Mouse (Mus musculus): Measurements from ENCODE around the gene Kdf1. TPM values are rescaled to one million over a fixed set of nuclear protein-coding genes. Genes with fewer than 3 reads are reported as not detected.
A peak's percentile ranks its signal among the peaks of the same experiment; 100 is the strongest.

Kdf1 gene
- polyA plus RNA-seq, 1 experiment, result not detected

GRCm38 (mm10) chr4:133545272-133546231, 26.8 kb downstream of the Kdf1 start, which contains the start of gene Nudc:
Gene Nudc (minus strand): TSS chr4:133545996.
- H3K4me1 ChIP-seq (ENCODE audit: control insufficient read depth, insufficient read depth, low read length), result no peaks in the 10 kb centered on the region
- TF ChIP-seq POLR2A (IDR thresholded peaks at IDR 0.05; ENCODE audit: low read depth, low read length) (peak; percentile 77), CTCF (IDR thresholded peaks at IDR 0.05; ENCODE audit: borderline replicate concordance, insufficient read depth, low read length) (no peak)
- peak within 1 kb of the TSS; percentile 100 for H3K4me3 ChIP-seq (ENCODE audit: insufficient read depth, low read length)
- H3K27ac ChIP-seq (ENCODE audit: insufficient read depth, low read length), result no peak within 1 kb of the TSS

- Histone ChIP-seq H3K27ac (ENCODE audit: insufficient read depth, low read length) (no peak overlapping the region), H3K4me3 (ENCODE audit: insufficient read depth, low read length) (no peak overlapping the region), H3K4me1 (ENCODE audit: control insufficient read depth, insufficient read depth, low read length) (no peaks in the 10 kb centered on the region)
- no peak for TF ChIP-seq CTCF (IDR thresholded peaks at IDR 0.05; ENCODE audit: borderline replicate concordance, insufficient read depth, low read length)
- no peak for TF ChIP-seq POLR2A (IDR thresholded peaks at IDR 0.05; ENCODE audit: low read depth, low read length)
Measured at GRCm38 (mm10) chr4:133552029-133552428, 33.3 kb downstream of the Kdf1 start.

DNA sequence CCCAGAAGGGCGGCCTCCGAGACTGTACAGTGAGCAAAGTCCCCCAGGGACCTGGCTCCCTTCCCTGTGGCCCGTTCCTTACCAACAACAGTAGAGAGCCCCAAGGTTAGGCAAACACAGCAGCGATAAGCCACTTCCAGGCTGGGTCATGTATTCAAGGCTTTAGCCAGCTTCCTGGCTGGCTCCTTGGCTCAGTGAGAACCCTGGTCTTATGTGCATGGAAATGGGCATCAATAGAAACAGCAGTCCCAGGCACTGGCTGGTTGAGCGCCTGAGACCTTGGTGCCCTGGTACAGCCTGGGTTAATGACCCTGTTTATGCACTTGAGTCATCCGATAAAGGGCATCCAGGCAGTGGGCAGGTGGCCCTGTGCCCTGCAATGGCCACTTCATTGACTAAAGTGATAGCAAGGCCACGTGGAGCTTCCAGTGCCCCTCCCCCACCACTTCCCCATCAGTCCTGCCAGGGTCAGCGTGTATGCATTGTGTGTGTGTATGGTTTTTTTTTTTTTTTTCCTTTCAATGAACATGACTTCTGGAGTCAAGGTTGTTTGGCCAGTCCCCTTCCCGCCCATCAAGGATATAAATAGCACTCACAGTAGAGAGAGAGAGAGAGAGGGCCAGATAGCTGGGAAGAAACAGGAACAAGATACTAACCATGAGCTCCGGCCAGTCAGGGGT, 34.1 kb downstream of the Kdf1 start, which contains the start of gene Nr0b2:
Nr0b2 (plus strand) TSS at position 609 of the 680 bp plus-strand sequence.
- H3K27ac ChIP-seq (ENCODE audit: insufficient read depth, low read length), result no peak within 1 kb of the TSS
- TF ChIP-seq POLR2A (IDR thresholded peaks at IDR 0.05; ENCODE audit: low read depth, low read length), result no peak
- TF ChIP-seq CTCF (IDR thresholded peaks at IDR 0.05; ENCODE audit: borderline replicate concordance, insufficient read depth, low read length), result no peak
- no peaks in the 10 kb centered on the region for H3K4me1 ChIP-seq (ENCODE audit: control insufficient read depth, insufficient read depth, low read length)
- H3K4me3 ChIP-seq (ENCODE audit: insufficient read depth, low read length), result no peak within 1 kb of the TSS

DNA sequence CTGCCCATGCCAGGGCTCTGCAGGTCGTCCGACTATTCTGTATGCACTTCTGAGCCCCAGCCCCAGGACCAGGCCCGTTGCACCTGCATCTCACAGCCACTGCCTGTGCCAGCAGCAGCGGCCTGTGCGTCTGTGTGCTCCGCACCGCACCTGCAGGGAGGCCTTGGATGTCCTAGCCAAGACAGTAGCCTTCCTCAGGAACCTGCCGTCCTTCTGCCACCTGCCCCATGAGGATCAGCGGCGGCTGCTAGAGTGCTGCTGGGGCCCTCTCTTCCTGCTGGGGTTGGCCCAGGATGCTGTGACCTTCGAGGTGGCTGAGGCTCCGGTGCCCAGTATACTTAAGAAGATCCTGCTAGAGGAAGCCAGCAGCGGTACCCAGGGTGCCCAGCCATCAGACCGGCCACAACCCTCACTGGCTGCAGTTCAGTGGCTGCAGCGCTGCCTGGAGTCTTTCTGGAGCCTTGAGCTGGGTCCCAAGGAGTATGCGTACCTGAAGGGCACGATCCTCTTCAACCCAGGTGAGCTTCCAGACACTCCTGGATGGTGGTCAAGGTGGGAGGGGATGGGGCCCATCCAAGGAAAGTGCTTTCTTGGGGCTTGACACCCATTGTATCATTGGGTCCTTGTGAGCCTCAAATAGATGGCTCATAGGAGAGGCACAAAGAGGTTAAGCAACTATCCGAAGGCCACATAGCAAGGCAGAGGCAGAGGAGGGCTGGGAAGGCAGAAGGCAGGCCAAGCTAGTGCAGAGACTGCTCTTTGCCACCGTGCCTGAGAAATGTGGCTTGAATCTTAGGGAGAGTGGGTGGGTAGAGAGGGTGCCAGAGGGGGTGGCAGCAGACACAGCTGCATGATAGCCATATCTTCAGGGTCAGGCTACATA, 34.9 kb downstream of the Kdf1 start:
- Histone ChIP-seq H3K4me1 (ENCODE audit: control insufficient read depth, insufficient read depth, low read length) (no peaks in the 10 kb centered on the region), H3K4me3 (ENCODE audit: insufficient read depth, low read length) (no peak overlapping the region), H3K27ac (ENCODE audit: insufficient read depth, low read length) (no peak overlapping the region)
- TF ChIP-seq POLR2A (IDR thresholded peaks at IDR 0.05; ENCODE audit: low read depth, low read length) (no peak), CTCF (IDR thresholded peaks at IDR 0.05; ENCODE audit: borderline replicate concordance, insufficient read depth, low read length) (no peak)

GRCm38 (mm10) chr4:133557041-133557717, 38.4 kb downstream of the Kdf1 start:
- TF ChIP-seq CTCF (IDR thresholded peaks at IDR 0.05; ENCODE audit: borderline replicate concordance, insufficient read depth, low read length), result no peak

GRCm38 (mm10) chr4:133559846-133560245, 41.1 kb downstream of the Kdf1 start:
- Histone ChIP-seq H3K27ac (ENCODE audit: insufficient read depth, low read length) (no peak overlapping the region), H3K4me1 (ENCODE audit: control insufficient read depth, insufficient read depth, low read length) (no peaks in the 10 kb centered on the region), H3K4me3 (ENCODE audit: insufficient read depth, low read length) (no peak overlapping the region)
- no peak for TF ChIP-seq POLR2A (IDR thresholded peaks at IDR 0.05; ENCODE audit: low read depth, low read length)
- TF ChIP-seq CTCF (IDR thresholded peaks at IDR 0.05; ENCODE audit: borderline replicate concordance, insufficient read depth, low read length), result no peak

More at GRCm38 (mm10) chr4:133557041-133557717, 38.4 kb downstream of the Kdf1 start:
- Histone ChIP-seq H3K27ac (ENCODE audit: insufficient read depth, low read length) (no peak overlapping the region), H3K4me1 (ENCODE audit: control insufficient read depth, insufficient read depth, low read length) (no peaks in the 10 kb centered on the region), H3K4me3 (ENCODE audit: insufficient read depth, low read length) (no peak overlapping the region)

- H3K4me3 ChIP-seq (ENCODE audit: insufficient read depth, low read length), result no peak overlapping the region
- TF ChIP-seq POLR2A (IDR thresholded peaks at IDR 0.05; ENCODE audit: low read depth, low read length), result no peak
- no peak for TF ChIP-seq CTCF (IDR thresholded peaks at IDR 0.05; ENCODE audit: borderline replicate concordance, insufficient read depth, low read length)
- H3K27ac ChIP-seq (ENCODE audit: insufficient read depth, low read length), result no peak overlapping the region
- no peaks in the 10 kb centered on the region for H3K4me1 ChIP-seq (ENCODE audit: control insufficient read depth, insufficient read depth, low read length)
Measured at GRCm38 (mm10) chr4:133561622-133562021, 42.9 kb downstream of the Kdf1 start.

DNA sequence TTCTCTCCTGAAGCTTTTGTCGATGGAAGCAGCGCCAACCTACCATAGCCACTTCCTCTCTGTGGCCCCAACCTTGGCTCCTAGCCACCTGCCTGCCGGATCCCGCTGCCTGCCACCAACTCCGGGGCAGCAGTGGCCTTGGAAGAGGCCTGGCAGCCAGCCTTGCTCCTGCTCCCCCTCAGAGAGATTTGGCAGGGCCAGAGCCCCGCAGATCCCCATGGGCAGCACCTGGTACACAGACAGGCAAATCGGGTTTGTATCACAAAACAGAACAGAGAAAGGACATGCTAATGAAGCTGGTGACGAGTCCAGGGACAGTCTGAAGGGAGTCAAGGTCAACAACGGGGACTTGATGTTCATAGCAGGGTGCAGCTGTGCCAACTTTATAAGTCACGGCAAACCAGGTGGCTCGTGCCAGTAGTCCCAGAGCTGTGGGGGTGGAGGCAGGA, 44.4 kb downstream of the Kdf1 start:
- Histone ChIP-seq H3K4me1 (ENCODE audit: control insufficient read depth, insufficient read depth, low read length) (no peaks in the 10 kb centered on the region), H3K27ac (ENCODE audit: insufficient read depth, low read length) (no peak overlapping the region), H3K4me3 (ENCODE audit: insufficient read depth, low read length) (no peak overlapping the region)
- TF ChIP-seq POLR2A (IDR thresholded peaks at IDR 0.05; ENCODE audit: low read depth, low read length), result no peak
- no peak for TF ChIP-seq CTCF (IDR thresholded peaks at IDR 0.05; ENCODE audit: borderline replicate concordance, insufficient read depth, low read length)

Measured in embryonic fibroblast, embryonic 13.5 days (primary cell).